Mouse (Mus musculus): ENCODE measurements around the gene Topaz1.
"Not testable (repeated sequence)": the region's sequence is repeated elsewhere in the genome, so short reads cannot be mapped to it uniquely, and the experiment has no call there.

The Topaz1 gene

GRCm38 (mm10) chr9:122810212-122810611, 63.1 kb downstream of the Topaz1 start:
- no peak for DNase-seq (ENCODE audit: low read depth, low spot score)

- DNase-seq (ENCODE audit: low read depth, low spot score), result no peak
Observed at GRCm38 (mm10) chr9:122812386-122812785, 65.2 kb downstream of the Topaz1 start.

- no peak for DNase-seq (ENCODE audit: low read depth, low spot score)
Observed at GRCm38 (mm10) chr9:122814775-122815174, 67.6 kb downstream of the Topaz1 start.

GRCm38 (mm10) chr9:122815239-122815851, 68.2 kb downstream of the Topaz1 start:
- no peak for DNase-seq (ENCODE audit: low read depth, low spot score)

GRCm38 (mm10) chr9:122823374-122824017, 76.3 kb downstream of the Topaz1 start:
- no peak for DNase-seq (ENCODE audit: low read depth, low spot score)

GRCm38 (mm10) chr9:122826743-122827142, 79.6 kb downstream of the Topaz1 start:
- DNase-seq (ENCODE audit: low read depth, low spot score), result no peak

GRCm38 (mm10) chr9:122829826-122830380, 82.8 kb downstream of the Topaz1 start:
- no peak for DNase-seq (ENCODE audit: low read depth, low spot score)

- no peak for DNase-seq (ENCODE audit: low read depth, low spot score)
Observed at GRCm38 (mm10) chr9:122836126-122836525, 89.0 kb downstream of the Topaz1 start.

GRCm38 (mm10) chr9:122836790-122837189, 89.6 kb downstream of the Topaz1 start:
- DNase-seq (ENCODE audit: low read depth, low spot score), result peak; percentile 60

GRCm38 (mm10) chr9:122837216-122837615, 90.1 kb downstream of the Topaz1 start:
- DNase-seq (ENCODE audit: low read depth, low spot score), result no peak

GRCm38 (mm10) chr9:122837680-122838079, 90.5 kb downstream of the Topaz1 start:
- DNase-seq (ENCODE audit: low read depth, low spot score), result no peak

GRCm38 (mm10) chr9:122843760-122844159, 96.6 kb downstream of the Topaz1 start, which contains the start of gene Gm35549:
Gene Gm35549 (minus strand): TSS chr9:122844035.
- no peak for DNase-seq (ENCODE audit: low read depth, low spot score)

- no peak for DNase-seq (ENCODE audit: low read depth, low spot score)
Observed at GRCm38 (mm10) chr9:122845621-122846020, 98.5 kb downstream of the Topaz1 start.

- peak; percentile 58 for DNase-seq (ENCODE audit: low read depth, low spot score)
Observed at GRCm38 (mm10) chr9:122846156-122846555, 99.0 kb downstream of the Topaz1 start.

- not testable (repeated sequence) for DNase-seq (ENCODE audit: low read depth, low spot score)
Observed at GRCm38 (mm10) chr9:122847811-122848311, 100.7 kb downstream of the Topaz1 start.

Data from telencephalon, adult 2 months (tissue).